Mouse (Mus musculus): ENCODE results near the gene Abcd3.
A peak's percentile ranks its signal among the peaks of the same experiment; 100 is the strongest.

The Abcd3 gene

GRCm38 (mm10) chr3:121814877-121815548 lies at the start of gene Abcd3:
Abcd3 (minus strand) TSS chr3:121815302.
- peak; percentile 78 to 80 for DNase-seq (ENCODE audit: low spot score in 2 of 2)

- DNase-seq (ENCODE audit: low spot score in 2 of 2), result no peak
These were observed 44.0 kb upstream of the Abcd3 start for GRCm38 (mm10) chr3:121859142-121859541.

DNA sequence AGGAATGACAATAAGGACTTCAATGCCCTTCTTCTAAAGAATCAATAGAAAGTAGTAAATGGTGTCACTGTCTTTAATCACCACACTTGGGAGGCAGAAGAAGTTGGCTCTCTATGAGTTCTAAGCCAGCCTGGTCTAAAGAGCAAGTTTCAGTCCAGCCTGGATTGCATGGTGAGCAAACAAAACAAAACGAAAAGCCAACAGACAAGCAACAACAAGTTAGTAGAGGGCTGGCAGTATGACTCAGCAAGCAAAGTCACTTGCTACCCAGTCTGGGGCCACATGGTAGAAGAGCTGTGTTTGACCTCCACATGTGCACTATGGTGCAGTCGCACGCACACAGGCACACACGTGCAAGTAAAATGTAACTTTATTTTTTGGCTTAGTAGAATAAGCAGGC lies 41.0 kb upstream of the Abcd3 start:
- no peak for DNase-seq (ENCODE audit: low spot score in 2 of 2)

DNA sequence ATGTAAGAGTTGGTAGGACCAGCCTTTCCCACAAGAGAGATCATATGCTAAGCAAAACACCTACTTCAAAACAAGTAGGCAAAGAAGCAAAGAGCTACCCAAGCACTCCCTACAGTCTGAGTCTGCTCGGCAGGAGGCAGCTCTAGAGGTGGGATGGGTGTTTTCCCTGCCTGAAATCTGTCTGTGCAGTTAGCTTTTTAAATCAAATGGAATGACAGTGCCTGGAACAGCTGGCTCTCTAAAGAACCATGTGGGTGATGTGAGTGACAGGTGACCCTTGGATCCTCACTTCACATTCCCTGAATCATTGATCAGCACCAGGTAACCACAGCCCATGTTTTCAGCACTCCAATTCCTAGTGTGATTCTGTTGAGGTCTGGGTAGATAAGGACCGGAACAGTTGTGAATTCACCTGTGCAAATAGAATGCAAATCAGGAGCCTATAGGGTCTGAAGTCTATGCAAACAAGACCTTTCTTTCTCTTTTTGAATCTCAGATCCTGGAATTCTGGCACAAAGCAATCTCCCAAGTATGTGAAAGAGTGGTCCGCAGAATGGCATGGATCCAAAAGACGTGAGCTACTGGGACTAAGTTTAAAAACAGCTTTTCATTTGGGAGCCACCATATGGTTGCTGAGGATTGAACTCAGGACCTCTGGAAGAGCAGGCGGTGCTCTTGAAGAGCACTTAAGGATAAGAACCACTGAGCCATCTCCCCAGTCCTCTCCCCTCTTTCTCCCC lies 38.8 kb upstream of the Abcd3 start:
- no peak for DNase-seq (ENCODE audit: low spot score in 2 of 2)

GRCm38 (mm10) chr3:121852074-121852826 lies 37.1 kb upstream of the Abcd3 start:
- DNase-seq (ENCODE audit: low spot score in 2 of 2), result no peak

- DNase-seq (ENCODE audit: low spot score in 2 of 2), result no peak
These were observed 35.9 kb upstream of the Abcd3 start for GRCm38 (mm10) chr3:121851006-121851405.

- DNase-seq (ENCODE audit: low spot score in 2 of 2), result no peak
These were observed 35.3 kb upstream of the Abcd3 start for GRCm38 (mm10) chr3:121850381-121850780.

DNA sequence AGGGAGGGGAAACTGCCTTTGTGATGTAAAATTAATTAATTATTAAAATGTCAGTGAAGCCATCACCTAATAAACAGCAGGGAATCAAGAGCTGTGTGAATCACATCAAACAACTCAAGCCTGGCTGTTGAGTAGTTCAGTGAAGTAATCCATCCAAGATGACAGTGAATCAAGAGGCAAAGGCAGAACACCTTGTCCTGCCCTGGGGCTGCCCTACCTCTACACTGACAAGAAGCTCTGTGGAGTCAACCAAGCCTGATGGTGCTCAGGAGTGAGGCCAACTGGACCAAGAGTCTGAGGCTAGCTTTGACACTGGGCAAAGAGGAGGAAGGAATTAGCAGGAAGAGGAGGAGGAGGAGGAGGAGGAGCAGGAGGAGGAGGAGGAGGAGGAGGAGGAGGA lies 32.2 kb upstream of the Abcd3 start:
- DNase-seq (ENCODE audit: low spot score in 2 of 2), result no peak

DNA sequence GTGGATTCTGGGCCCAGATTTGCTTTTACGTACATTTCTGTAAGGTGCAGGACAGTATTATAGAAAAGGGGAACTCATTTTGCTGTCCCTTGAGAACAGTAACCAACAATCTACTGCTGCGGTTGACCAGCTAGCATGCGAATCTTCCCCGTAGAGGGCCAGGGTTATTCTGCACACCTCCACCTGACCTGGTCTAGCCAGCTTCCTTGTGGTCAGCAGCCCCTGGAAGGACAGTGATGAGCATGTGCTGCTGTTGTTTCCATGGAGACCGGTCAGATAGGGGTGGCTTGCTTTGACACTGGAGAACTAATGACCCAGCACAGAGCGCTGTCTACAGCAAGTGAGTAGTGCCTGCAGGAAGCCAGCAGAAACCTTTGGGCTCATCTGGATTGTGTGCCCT lies 29.6 kb upstream of the Abcd3 start:
- DNase-seq (ENCODE audit: low spot score in 2 of 2), result no peak

DNA sequence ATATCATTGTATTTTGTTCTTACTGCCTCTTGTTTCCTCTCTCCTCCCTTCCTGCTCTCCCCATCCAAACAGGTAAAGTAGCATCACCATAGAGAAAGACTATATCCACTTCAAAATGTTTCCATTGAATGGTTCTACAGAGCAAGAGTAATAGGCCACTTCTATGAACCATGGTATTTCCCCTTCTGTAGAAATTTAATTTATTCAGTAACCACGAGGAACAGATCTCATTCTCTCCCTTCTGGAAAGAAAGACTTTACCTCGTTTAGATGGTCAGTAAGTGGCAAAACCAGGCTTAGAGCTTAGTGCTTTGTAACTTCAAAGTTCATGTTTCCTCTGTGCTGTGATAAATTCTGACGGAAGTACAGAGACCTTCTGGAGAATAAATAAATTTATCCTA lies 28.9 kb upstream of the Abcd3 start:
- DNase-seq (ENCODE audit: low spot score in 2 of 2), result no peak

DNA sequence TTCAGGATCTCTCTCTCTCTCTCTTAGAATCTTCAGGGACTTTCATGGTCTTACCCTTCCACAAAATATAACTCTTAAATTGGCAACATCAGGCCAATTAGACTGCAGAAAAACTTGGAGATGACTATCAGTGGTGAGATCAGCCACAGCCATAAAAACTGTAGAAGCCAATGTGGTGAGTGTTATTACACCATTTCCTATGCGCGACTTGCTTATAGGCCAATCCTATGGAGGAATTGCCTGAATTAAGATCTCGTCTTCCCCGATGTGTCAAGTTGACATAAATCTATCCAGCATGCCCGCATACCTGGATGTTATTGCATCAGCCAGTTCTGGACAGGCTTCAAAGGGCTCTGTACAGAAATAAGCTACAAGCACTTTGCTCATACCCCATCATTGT lies 28.2 kb upstream of the Abcd3 start:
- DNase-seq (ENCODE audit: low spot score in 2 of 2), result no peak

DNA sequence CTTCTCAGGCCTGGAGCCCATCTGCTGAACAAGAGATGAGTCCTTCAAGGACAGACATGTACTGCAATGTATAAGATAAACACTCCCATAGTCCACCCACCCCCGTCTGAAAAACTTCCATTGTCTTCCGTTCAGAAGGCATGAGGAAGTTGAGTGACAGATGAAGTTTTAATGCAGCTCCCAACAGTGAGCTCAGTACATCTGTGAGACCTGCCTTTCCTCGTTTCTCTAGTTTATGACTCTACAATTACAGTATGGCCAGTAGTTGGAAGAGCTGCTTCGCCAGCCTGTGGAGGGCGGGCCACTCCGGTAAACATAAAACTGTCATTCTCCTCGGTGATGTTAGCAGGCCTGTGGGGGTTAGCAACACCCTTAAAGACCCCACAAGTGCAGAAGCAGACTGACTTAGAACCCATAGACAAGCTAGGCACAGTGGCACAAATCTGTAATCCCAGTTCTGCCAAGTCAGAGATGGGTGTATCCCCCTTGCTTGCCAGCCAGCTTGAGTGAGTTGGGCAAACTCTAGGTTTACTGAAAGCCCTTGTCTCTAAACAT lies 27.3 kb upstream of the Abcd3 start:
- no peak for DNase-seq (ENCODE audit: low spot score in 2 of 2)

DNA sequence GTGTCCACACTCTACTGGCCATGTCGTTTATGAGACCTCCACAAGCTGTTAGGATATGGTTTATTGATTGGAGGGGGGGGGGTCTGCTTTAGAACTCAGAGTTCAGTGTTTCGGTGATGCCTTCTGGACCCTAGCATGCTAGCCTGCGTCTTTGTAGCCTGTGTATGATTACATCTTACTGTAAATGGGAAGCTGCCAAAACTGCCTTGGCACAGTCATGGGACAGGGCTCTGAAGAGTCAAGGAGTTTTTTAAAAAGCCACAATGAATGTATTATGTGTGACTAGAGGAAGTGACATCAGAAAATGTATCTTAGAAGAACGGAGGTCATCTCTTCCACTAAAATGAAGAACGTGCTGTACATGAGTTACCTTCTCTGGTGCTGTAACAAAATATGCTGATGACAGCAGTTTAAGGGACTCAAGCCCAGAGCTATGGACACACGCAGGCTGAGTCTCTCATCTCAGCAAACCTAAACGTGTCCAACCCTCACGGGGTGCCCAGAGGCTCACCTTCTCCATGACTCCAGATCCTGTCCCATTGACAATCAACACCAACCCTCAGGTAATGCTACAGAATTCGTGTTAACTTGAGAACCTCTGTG lies 26.4 kb upstream of the Abcd3 start:
- no peak for DNase-seq (ENCODE audit: low spot score in 2 of 2)

GRCm38 (mm10) chr3:121840351-121840750 lies 25.2 kb upstream of the Abcd3 start:
- DNase-seq (ENCODE audit: low spot score in 2 of 2), result no peak

GRCm38 (mm10) chr3:121834732-121835131 lies 19.6 kb upstream of the Abcd3 start:
- no peak for DNase-seq (ENCODE audit: low spot score in 2 of 2)

- no peak for DNase-seq (ENCODE audit: low spot score in 2 of 2)
These were observed 19.1 kb upstream of the Abcd3 start for GRCm38 (mm10) chr3:121834250-121834649.

- DNase-seq (ENCODE audit: low spot score in 2 of 2), result no peak
These were observed 10.0 kb upstream of the Abcd3 start for GRCm38 (mm10) chr3:121825092-121825491.

DNA sequence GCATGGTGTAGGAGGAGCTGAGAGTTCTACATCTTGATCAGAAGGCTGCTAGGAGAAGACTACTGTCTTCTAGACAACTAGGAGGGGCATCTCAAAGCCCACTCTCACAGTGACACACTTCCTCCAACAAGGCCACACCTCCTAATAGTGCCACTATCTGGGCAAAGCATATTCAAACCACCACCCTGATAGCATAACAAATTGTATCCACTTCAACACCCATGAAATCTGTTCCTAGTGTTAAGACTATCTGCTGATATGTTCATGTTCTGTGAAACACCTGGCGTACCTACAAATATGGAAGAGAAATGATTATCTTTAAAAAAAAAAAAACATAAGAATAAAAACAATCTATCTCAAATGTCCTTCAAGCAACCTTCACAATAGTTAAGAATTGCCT lies 9.2 kb upstream of the Abcd3 start:
- DNase-seq (ENCODE audit: low spot score in 2 of 2), result no peak

DNA sequence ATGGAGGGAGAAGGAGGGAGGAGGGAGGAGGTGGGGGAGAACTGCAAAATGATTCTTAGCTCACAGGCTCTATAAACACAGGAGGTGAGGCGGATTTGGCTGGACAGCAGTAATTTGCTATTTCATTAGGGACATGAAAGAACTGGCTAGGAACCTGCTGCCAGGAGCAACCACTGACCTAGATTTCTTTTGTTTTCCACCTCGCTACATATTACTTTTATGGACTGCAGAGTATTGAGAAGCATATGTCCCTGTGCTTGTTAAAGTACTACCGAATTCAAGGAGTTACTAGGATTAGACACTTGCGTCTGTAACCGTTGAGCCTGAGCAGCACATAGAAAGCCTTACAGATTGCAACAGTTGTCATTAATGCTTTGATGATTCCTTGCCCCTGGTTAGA lies 7.5 kb upstream of the Abcd3 start:
- DNase-seq (ENCODE audit: low spot score in 2 of 2), result no peak

DNA sequence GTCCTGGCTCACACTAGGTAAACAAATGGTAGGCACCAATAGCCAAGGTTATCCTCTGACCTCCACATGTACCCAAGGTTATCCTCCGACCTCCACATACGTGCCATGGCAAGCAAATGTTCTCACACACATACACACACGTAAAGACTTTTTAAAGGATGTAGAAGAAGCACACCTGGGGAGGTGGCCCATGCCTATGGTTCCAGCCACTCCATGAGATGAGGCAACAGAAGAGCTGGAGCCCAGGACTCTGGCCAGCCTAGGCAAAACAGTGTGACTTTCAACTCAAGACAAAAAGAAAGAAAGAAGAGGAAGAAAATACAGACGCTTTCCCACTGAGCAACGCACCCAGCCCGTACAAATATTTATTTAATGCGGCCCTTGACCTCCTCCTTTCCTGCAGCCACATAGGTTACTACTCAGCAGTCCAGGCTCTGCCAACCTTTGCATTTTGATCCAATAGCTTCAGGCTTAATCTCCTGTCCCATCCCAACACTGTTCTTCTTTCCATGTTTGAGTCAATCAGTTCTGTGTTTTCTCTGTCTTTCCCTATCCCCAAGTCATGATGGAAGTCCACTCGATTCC lies 6.5 kb upstream of the Abcd3 start:
- no peak for DNase-seq (ENCODE audit: low spot score in 2 of 2)

- DNase-seq (ENCODE audit: low spot score in 2 of 2), result no peak
These were observed 4.6 kb upstream of the Abcd3 start for GRCm38 (mm10) chr3:121819693-121820200.
